Comparison of ENCODE assay signal across 8 mouse cellular contexts in the genomic region with DNA sequence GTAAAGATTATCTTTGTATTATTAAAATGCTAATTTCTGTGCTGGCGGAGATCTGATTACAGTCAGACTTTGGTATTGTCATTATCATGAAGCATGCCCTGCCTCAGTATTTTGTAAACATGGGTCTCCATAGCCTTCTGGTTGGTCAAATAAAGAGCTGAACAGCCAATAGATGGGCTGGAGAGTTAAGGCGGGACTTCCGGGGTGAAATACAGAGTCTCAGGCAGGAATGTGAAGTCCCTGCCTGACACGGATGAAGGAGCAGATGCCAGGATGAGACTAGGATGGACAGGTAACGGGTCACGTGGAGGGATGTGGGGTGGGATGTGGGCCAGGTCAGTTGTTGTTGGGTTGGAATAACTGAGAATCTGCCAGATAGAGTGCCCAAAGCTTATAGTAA. TPM values are rescaled to one million over a fixed set of nuclear protein-coding genes. Genes with fewer than 3 reads are reported as not detected.
DNase-seq lines count a peak whose midpoint lies in the region; ATAC-seq and TF ChIP-seq lines count a peak whose summit lies in the region.

A gene (plus strand): TSS at position 211 of the 400 bp plus-strand sequence.

- ATAC-seq in hindbrain, postnatal 0 days: no peak

- DNase-seq in layer of hippocampus, adult 18-20 months (ENCODE audit: low spot score in 2 of 2): no peak
- no peak for DNase-seq in layer of hippocampus, adult 9-11 months
- DNase-seq in adrenal gland, postnatal 10 days: no peak
- DNase-seq in gastrocnemius, adult 8-10 months (ENCODE audit: low spot score in 2 of 2): no peak
- no peak for DNase-seq in hindbrain, postnatal 0 days (ENCODE audit: low spot score)
- no peak for DNase-seq in B cell, adult 2 months
- no peak for DNase-seq in thymus, postnatal 36 days

- H3K4me1 ChIP-seq in hindbrain, postnatal 0 days (ENCODE audit: insufficient read depth, low read length): peaks cover 6% of the 10 kb centered on the region; the same call in 1 of the 2 replicates

- no peak within 1 kb of the TSS for H3K4me3 ChIP-seq in hindbrain, postnatal 0 days (ENCODE audit: low read length)
- H3K4me3 ChIP-seq in macrophage (ENCODE audit: inconsistent target): no peak within 1 kb of the TSS

- H3K27me3 ChIP-seq in hindbrain, postnatal 0 days (ENCODE audit: insufficient read depth, low read length): no peaks in the 10 kb centered on the region

- no peak within 1 kb of the TSS for H3K4me2 ChIP-seq in hindbrain, postnatal 0 days (ENCODE audit: low read depth, low read length)

- TF ChIP-seq CTCF in hindbrain, postnatal 0 days (IDR thresholded peaks at IDR 0.05; ENCODE audit: low read depth): no peak

- H3K27ac ChIP-seq in hindbrain, postnatal 0 days: no peak within 1 kb of the TSS
- H3K27ac ChIP-seq in macrophage: no peak within 1 kb of the TSS

- H3K9me3 ChIP-seq in hindbrain, postnatal 0 days (ENCODE audit: low read length): no peaks in the 10 kb centered on the region

- WGBS in hindbrain, postnatal 0 days: 79% methylated on average over 6 of the region's 6 CpGs
- WGBS in macrophage (ENCODE audit: missing documents): 95% methylated on average over 6 of the region's 6 CpGs

- H3K79me2 ChIP-seq in macrophage (ENCODE audit: inconsistent target): peaks cover 37% of the 10 kb centered on the region

- peaks cover 15% of the 10 kb centered on the region for H3K36me3 ChIP-seq in hindbrain, postnatal 0 days (ENCODE audit: insufficient read depth, low read length)
- H3K36me3 ChIP-seq in macrophage (ENCODE audit: inconsistent target): peaks cover 11% of the 10 kb centered on the region

- no peak within 1 kb of the TSS for H3K9ac ChIP-seq in hindbrain, postnatal 0 days (replicated peaks; ENCODE audit: low read length)

RNA-seq across cellular contexts. Expression of the gene that starts here (rescaled TPM):
- total RNA-seq in layer of hippocampus, adult 18-20 months (2021): 10 to 100 TPM; 79.1 to 81.4 TPM
- total RNA-seq in adrenal gland, postnatal 10 days (2021): 10 to 100 TPM; 62.2 to 75.5 TPM
- 10 to 100 TPM; 26.7 to 33.4 (median 29.2) TPM for total RNA-seq in gastrocnemius, adult 8-10 months (2022)
- total RNA-seq in hindbrain, postnatal 0 days (2014; rRNA removed): 51.1 and 75.8 TPM in 2 replicates
- 75.0 and 76.3 TPM in 2 replicates for polyA plus RNA-seq in hindbrain, postnatal 0 days (2015; fragmentation: Nextera tagmentation; extraction: Ambion mirVana)
- total RNA-seq in macrophage (2018; cell fraction: chromatin; rRNA removed): 100 to 1,000 TPM in 20 of 26 experiments, 10 to 100 TPM in 6; 44.5 to 205 (median 128) TPM
- total RNA-seq in macrophage (2018; cell fraction: cytosol; rRNA removed): 10 to 100 TPM; 15.6 to 37.3 (median 23.3) TPM
- total RNA-seq in macrophage (2018; cell fraction: nucleus; rRNA removed): 10 to 100 TPM; 23.7 to 95.5 (median 49.6) TPM
- 35.6 to 47.4 TPM (median 36.8 TPM) in 3 replicates for polyA plus RNA-seq in macrophage (2018)
